Mouse (Mus musculus): ENCODE data around the gene Cand2.

Cand2 gene
- long read RNA-seq, experiment 1, full-length matches to known transcripts: 1 of 4 reads
- long read RNA-seq, experiment 1, partial matches to known transcripts: 3 of 4 reads
- long read RNA-seq, experiment 1, other reads (novel, unspliced or antisense): 0 of 4 reads
- long read RNA-seq, experiment 2, full-length matches to known transcripts: 2 of 4 reads
- long read RNA-seq, experiment 2, partial matches to known transcripts: 1 of 4 reads
- long read RNA-seq, experiment 2, other reads (novel, unspliced or antisense): 1 of 4 reads

- intact Hi-C loops (cut with DNase I): no loop called here
Observed at GRCm38 (mm10) chr6:115774501-115774921, at the start of gene Cand2. Cand2 (plus strand) TSS chr6:115774538.

GRCm38 (mm10) chr6:115727108-115727507 is 47.2 kb upstream of the Cand2 start:
- intact Hi-C loops (cut with DNase I): loop anchor here (2.0 to 5.0 kb wide), 2 partner anchors 46 to 75 kb away; no protein-coding TSS in a partner anchor

- intact Hi-C loops (cut with DNase I): loop anchor here (2.0 to 5.0 kb wide), 2 partner anchors 45 to 75 kb away; no protein-coding TSS in a partner anchor
Observed at GRCm38 (mm10) chr6:115727570-115727969, 46.8 kb upstream of the Cand2 start.

- intact Hi-C loops (cut with DNase I): no loop called here
Observed at GRCm38 (mm10) chr6:115730560-115731342, 43.6 kb upstream of the Cand2 start.

GRCm38 (mm10) chr6:115732341-115732928 is 41.9 kb upstream of the Cand2 start:
- intact Hi-C loops (cut with DNase I): no loop called here

- intact Hi-C loops (cut with DNase I): no loop called here
Observed at GRCm38 (mm10) chr6:115734909-115735308, 39.4 kb upstream of the Cand2 start.

GRCm38 (mm10) chr6:115739056-115739455 is 35.3 kb upstream of the Cand2 start:
- intact Hi-C loops (cut with DNase I): no loop called here

GRCm38 (mm10) chr6:115743569-115743968 is 30.8 kb upstream of the Cand2 start:
- intact Hi-C loops (cut with DNase I): no loop called here

- intact Hi-C loops (cut with DNase I): no loop called here
Observed at GRCm38 (mm10) chr6:115746326-115746725, 28.0 kb upstream of the Cand2 start.

- intact Hi-C loops (cut with DNase I): no loop called here
Observed at GRCm38 (mm10) chr6:115755536-115755935, 18.8 kb upstream of the Cand2 start.

GRCm38 (mm10) chr6:115758981-115759435 is 15.3 kb upstream of the Cand2 start:
- intact Hi-C loops (cut with DNase I): no loop called here

GRCm38 (mm10) chr6:115759461-115759860 is 14.9 kb upstream of the Cand2 start:
- intact Hi-C loops (cut with DNase I): no loop called here

- intact Hi-C loops (cut with DNase I): no loop called here
Observed at GRCm38 (mm10) chr6:115760137-115760536, 14.2 kb upstream of the Cand2 start.

GRCm38 (mm10) chr6:115760982-115761381 is 13.4 kb upstream of the Cand2 start:
- intact Hi-C loops (cut with DNase I): no loop called here

- intact Hi-C loops (cut with DNase I): no loop called here
Observed at GRCm38 (mm10) chr6:115761995-115762756, 12.2 kb upstream of the Cand2 start, which contains the start of gene Tmem40. Tmem40 (minus strand) TSS chr6:115762410.

GRCm38 (mm10) chr6:115764179-115764578 is 10.2 kb upstream of the Cand2 start:
- intact Hi-C loops (cut with DNase I): no loop called here

GRCm38 (mm10) chr6:115767357-115767756 is 7.0 kb upstream of the Cand2 start:
- intact Hi-C loops (cut with DNase I): no loop called here

- intact Hi-C loops (cut with DNase I): no loop called here
Observed at GRCm38 (mm10) chr6:115768207-115768606, 6.1 kb upstream of the Cand2 start.

GRCm38 (mm10) chr6:115770059-115770670 is 4.2 kb upstream of the Cand2 start:
- intact Hi-C loops (cut with DNase I): no loop called here

GRCm38 (mm10) chr6:115770852-115771251 is 3.5 kb upstream of the Cand2 start:
- intact Hi-C loops (cut with DNase I): no loop called here

- intact Hi-C loops (cut with DNase I): loop anchor here (2.0 kb wide), 1 partner anchor 45 kb away; no protein-coding TSS in a partner anchor
Observed at GRCm38 (mm10) chr6:115772201-115772600, 2.1 kb upstream of the Cand2 start.

All from adrenal gland (tissue).